Mouse (Mus musculus): ENCODE measurements around the gene Eftud2.

- TF ChIP-seq CTCF (IDR thresholded peaks at IDR 0.05; ENCODE audit: borderline replicate concordance, insufficient read depth, low read length) (no peak), POLR2A (IDR thresholded peaks at IDR 0.05; ENCODE audit: low read depth, low read length) (no peak)
Observed at GRCm38 (mm10) chr11:102834219-102834618, 46.6 kb downstream of the Eftud2 start.
